Mouse (Mus musculus) ovary, adult 18-20 months (tissue): Measurements from ENCODE around the gene Ttc23.

Source experiments
- DNase-seq: peaks from one replicate; pipeline ENCODE4 v3.0.0; 2022; ENCODE audit warnings: low spot score, mixed read lengths

Gene Ttc23

GRCm38 (mm10) chr7:67803015-67803856, 156.0 kb downstream of the Ttc23 start:
- DNase-seq: peak; percentile 43

GRCm38 (mm10) chr7:67803857-67804215, 156.6 kb downstream of the Ttc23 start:
- DNase-seq: no peak
